Mouse (Mus musculus): ENCODE data around the gene Hoxa5. TPM values are rescaled to one million over a fixed set of nuclear protein-coding genes. Genes with fewer than 3 reads are reported as not detected.

The Hoxa5 gene
- total and polyA plus RNA-seq, 3 experiments = 0.83 to 4.1 (median 1.5) TPM

DNA sequence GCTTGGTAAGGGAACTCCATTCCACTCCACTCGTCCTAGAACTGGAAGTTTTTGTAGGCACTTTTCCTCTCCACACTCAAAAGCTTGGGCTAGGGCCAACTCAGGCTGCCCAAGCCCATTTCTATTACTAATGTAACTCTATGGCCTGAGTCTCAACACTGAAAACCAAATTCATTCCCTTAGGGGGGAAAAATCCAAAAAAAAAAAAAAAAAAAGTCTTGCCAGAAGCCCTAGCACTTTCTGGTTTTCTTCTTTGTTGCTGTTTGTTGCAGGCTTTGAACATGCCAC lies 42.4 kb downstream of the Hoxa5 start:
- peaks cover 2 to 17% of the 10 kb centered on the region in 2 experiments; a peak in 3 of 4 replicates for H3K4me1 ChIP-seq (ENCODE audit: control insufficient read depth in 1 of 2, insufficient read depth in 2 of 2)
- no peak for DNase-seq (ENCODE audit: extremely low read depth)

DNA sequence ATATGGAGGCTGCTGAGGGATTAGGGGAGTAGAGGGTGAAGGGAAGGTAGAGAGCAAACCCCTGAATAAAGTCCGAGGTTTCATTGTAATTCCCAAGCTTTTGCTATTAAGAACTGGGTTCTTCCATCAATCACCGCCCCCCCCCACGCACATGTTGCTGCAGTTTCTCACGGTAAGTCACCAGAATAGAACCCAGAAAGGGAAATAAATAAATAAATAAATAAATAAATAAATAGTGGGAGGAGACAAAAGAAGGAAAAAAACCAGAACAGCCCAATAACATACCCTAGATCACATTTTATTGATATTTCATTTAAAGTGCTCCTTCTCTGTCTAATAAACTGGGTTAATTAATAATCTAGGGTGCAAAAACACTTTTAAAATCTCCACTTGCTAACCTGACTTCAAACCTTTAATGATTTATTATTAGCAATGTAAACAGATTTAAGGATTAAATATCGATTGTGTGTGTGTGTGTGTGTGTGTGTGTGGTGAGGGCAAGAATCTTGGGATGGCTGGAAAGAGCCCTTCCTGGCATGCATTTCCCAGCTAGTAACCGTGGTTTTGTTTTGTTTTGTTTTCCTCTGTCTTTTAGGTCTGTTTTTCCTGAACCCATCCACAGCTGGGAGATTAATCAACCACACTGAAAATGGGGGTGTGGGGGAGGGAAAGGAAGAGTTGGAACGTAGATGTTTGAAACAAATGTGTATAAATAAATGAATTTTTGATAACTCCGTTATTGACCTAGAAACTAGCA lies 42.9 kb downstream of the Hoxa5 start:
- Histone ChIP-seq H3K27ac (ENCODE audit: insufficient read depth, low read depth) (no peak overlapping the region), H3K79me2 (replicated peaks; ENCODE audit: control insufficient read depth, extremely low read depth, insufficient read depth, poor library complexity, severe bottlenecking) (peaks cover 7% of the 10 kb centered on the region; the same call in 1 of the 2 replicates), H3K4me3 (replicated peaks in 1 of 3; ENCODE audit: low read depth in 2 of 3, low read length in 2 of 3, poor library complexity in 1 of 3) (no peak overlapping the region), H3K36me3 (replicated peaks in 1 of 2; ENCODE audit: control insufficient read depth in 1 of 2, insufficient read depth in 1 of 2, low read length in 1 of 2) (peaks cover 6 to 39% of the 10 kb centered on the region in 2 experiments), H3K9ac (ENCODE audit: insufficient read depth, low read depth) (no peak overlapping the region), H3K9me3 (replicated peaks; ENCODE audit: low read length) (no peaks in the 10 kb centered on the region), H3K27me3 (replicated peaks) (no peaks in the 10 kb centered on the region), H3K4me2 (ENCODE audit: insufficient read depth, low read depth, poor library complexity, severe bottlenecking) (no peak overlapping the region), H3K4me1 (ENCODE audit: control insufficient read depth in 1 of 2, insufficient read depth in 2 of 2) (peaks cover 2 to 17% of the 10 kb centered on the region in 2 experiments; a peak in 3 of 4 replicates)
- dilution Hi-C loops (cut with MboI; ENCODE audit: extremely low pct_ligation_motif_present, extremely low pct_unique_long_range_greater_than_20kb, low sequenced_read_pairs) (no loop called here), in situ Hi-C loops (cut with MboI; ENCODE audit: low pct_ligation_motif_present, low pct_unique_long_range_greater_than_20kb, low sequenced_read_pairs) (no loop called here)
- TF ChIP-seq CHD1 (IDR thresholded peaks at IDR 0.05; ENCODE audit: low read depth, low read length) (no peak), POLR2A (IDR thresholded peaks at IDR 0.05; ENCODE audit: low read depth, low read length) (no peak), POLR2AphosphoS2 (IDR thresholded peaks at IDR 0.05; ENCODE audit: low read depth, low read length) (no peak), MAFK (IDR thresholded peaks at IDR 0.05; ENCODE audit: insufficient replicate concordance, low read length) (no peak), MXI1 (IDR thresholded peaks at IDR 0.05; ENCODE audit: low read depth, low read length) (no peak), RAD21 (IDR thresholded peaks at IDR 0.05; ENCODE audit: low read depth, low read length) (no peak), UBTF (IDR thresholded peaks at IDR 0.05; ENCODE audit: low read depth, low read length) (no peak), E2F4 (IDR thresholded peaks at IDR 0.05; ENCODE audit: insufficient replicate concordance, low read depth, low read length) (no peak), ZNF384 (IDR thresholded peaks at IDR 0.05; ENCODE audit: low read depth, low read length) (no peak), BHLHE40 (IDR thresholded peaks at IDR 0.05; ENCODE audit: low read depth, low read length) (no peak), RCOR1 (conservative IDR thresholded peaks at IDR 0.05; ENCODE audit: low read depth, low read length) (no peak), USF1 (IDR thresholded peaks at IDR 0.05; ENCODE audit: low read depth, low read length) (no peak), TCF12 (IDR thresholded peaks at IDR 0.05; ENCODE audit: low read depth, low read length) (no peak), CHD2 (IDR thresholded peaks at IDR 0.05; ENCODE audit: low read length) (no peak), ELF1 (IDR thresholded peaks at IDR 0.05; ENCODE audit: low read depth, low read length) (no peak)
- DNase-seq (ENCODE audit: extremely low read depth) = no peak

More for the DNA sequence above, 42.4 kb downstream of the Hoxa5 start:
- H3K36me3 ChIP-seq (replicated peaks in 1 of 2; ENCODE audit: control insufficient read depth in 1 of 2, insufficient read depth in 1 of 2, low read length in 1 of 2) = peaks cover 6 to 35% of the 10 kb centered on the region in 2 experiments
- dilution Hi-C loops (cut with MboI; ENCODE audit: extremely low pct_ligation_motif_present, extremely low pct_unique_long_range_greater_than_20kb, low sequenced_read_pairs) (no loop called here), in situ Hi-C loops (cut with MboI; ENCODE audit: low pct_ligation_motif_present, low pct_unique_long_range_greater_than_20kb, low sequenced_read_pairs) (no loop called here)
- peaks cover 7% of the 10 kb centered on the region; the same call in 1 of the 2 replicates for H3K79me2 ChIP-seq (replicated peaks; ENCODE audit: control insufficient read depth, extremely low read depth, insufficient read depth, poor library complexity, severe bottlenecking)
- no peak overlapping the region for H3K27ac ChIP-seq (ENCODE audit: insufficient read depth, low read depth)
- H3K9ac ChIP-seq (ENCODE audit: insufficient read depth, low read depth) = no peak overlapping the region
- TF ChIP-seq MXI1 (IDR thresholded peaks at IDR 0.05; ENCODE audit: low read depth, low read length) (no peak), KAT2A (IDR thresholded peaks at IDR 0.05; ENCODE audit: insufficient replicate concordance, low read length) (no peak), MEF2A (IDR thresholded peaks at IDR 0.05; ENCODE audit: borderline replicate concordance, low read depth, low read length) (no peak), SIN3A (IDR thresholded peaks at IDR 0.05; ENCODE audit: low read length) (no peak), NRF1 (IDR thresholded peaks at IDR 0.05; ENCODE audit: low read depth, low read length) (no peak), TCF12 (IDR thresholded peaks at IDR 0.05; ENCODE audit: low read depth, low read length) (no peak), ZC3H11A (IDR thresholded peaks at IDR 0.05; ENCODE audit: low read depth, low read length) (no peak)
- no peaks in the 10 kb centered on the region for H3K9me3 ChIP-seq (replicated peaks; ENCODE audit: low read length)
- no peak overlapping the region for H3K4me3 ChIP-seq (replicated peaks in 1 of 3; ENCODE audit: low read depth in 2 of 3, low read length in 2 of 3, poor library complexity in 1 of 3)
- no peak overlapping the region for H3K4me2 ChIP-seq (ENCODE audit: insufficient read depth, low read depth, poor library complexity, severe bottlenecking)
- H3K27me3 ChIP-seq (replicated peaks) = no peaks in the 10 kb centered on the region
